Mouse (Mus musculus): ENCODE results near the gene Adtrp. TPM values are rescaled to one million over a fixed set of nuclear protein-coding genes. Genes with fewer than 3 reads are reported as not detected.

Gene Adtrp
- polyA plus RNA-seq, 1 experiment from 2014 or later = 0.61 TPM

DNA sequence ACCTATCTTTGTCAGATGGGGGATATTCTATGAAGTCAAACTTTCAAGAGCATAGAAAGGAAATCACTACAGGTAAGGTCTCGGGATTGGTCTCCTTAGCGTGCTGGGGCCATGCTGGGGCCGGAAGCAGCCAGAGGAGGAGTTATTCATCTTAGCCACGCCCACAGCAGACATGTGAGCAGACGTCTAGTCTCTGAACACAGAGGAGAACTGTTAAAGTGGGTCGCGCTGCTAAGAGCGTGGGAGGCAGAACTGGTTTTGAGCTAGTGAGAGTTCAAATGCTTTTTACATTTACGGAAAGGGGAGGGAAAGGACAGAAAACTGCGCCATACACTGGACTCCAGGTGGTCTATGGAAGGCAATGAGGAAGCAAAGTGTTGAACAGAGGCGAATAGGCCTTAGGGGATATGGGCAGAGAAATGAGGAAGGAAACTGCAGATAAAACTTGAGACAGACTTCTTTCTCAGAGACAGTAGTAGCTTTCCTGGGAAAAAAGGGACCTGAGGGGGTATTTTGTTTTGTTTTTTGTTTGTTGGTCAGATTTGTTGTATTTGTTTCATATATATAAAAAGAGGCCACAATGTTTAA, 22.0 kb downstream of the Adtrp start:
- DNase-seq (ENCODE audit: low spot score) (no peak), ATAC-seq (no peak)
- H3K4me2 ChIP-seq (replicated peaks; ENCODE audit: low read depth, low read length) = no peak overlapping the region
- H3K36me3 ChIP-seq (ENCODE audit: insufficient read depth, low read length) = no peaks in the 10 kb centered on the region
- H3K27ac ChIP-seq (ENCODE audit: low read length) = no peak overlapping the region
- H3K4me1 ChIP-seq (ENCODE audit: insufficient read depth, low read depth, low read length) = no peaks in the 10 kb centered on the region
- H3K9ac ChIP-seq (replicated peaks; ENCODE audit: low read depth) = no peak overlapping the region
- 60% methylated on average over 11 of the region's 11 CpGs for WGBS
- no peaks in the 10 kb centered on the region for H3K9me3 ChIP-seq (ENCODE audit: low read length)
- no peak for TF ChIP-seq EP300 (IDR thresholded peaks at IDR 0.05)
- TF ChIP-seq CTCF (IDR thresholded peaks at IDR 0.05) = no peak
- no peak overlapping the region for H3K4me3 ChIP-seq (ENCODE audit: low read depth, low read length)
- H3K27me3 ChIP-seq (replicated peaks; ENCODE audit: insufficient read depth, low read length) = no peaks in the 10 kb centered on the region

DNA sequence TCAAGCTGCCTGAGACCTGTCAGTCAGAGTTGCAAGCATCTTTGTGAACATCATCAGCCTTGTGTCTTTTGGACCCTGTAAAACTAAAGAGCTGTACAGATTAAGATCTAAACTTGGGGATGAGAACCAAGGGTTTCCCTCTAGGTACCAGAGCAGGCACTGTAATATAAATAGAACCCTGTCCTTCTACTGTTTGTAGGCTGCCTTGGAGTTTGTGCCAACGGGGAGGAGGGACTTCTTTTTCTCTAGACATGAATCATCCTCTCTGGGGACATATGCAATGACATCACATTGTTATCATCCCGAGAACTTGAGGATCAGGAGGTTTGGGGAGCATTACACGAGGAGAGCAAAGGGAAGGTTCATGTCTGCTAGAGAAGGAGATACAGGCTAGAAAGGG, 24.4 kb downstream of the Adtrp start:
- TF ChIP-seq CTCF (IDR thresholded peaks at IDR 0.05) (no peak), EP300 (IDR thresholded peaks at IDR 0.05) (no peak)
- H3K4me2 ChIP-seq (replicated peaks; ENCODE audit: low read depth, low read length) = no peak overlapping the region
- H3K9me3 ChIP-seq (ENCODE audit: low read length) = no peaks in the 10 kb centered on the region
- WGBS = 59% methylated on average over 3 of the region's 3 CpGs
- no peaks in the 10 kb centered on the region for H3K36me3 ChIP-seq (ENCODE audit: insufficient read depth, low read length)
- H3K4me1 ChIP-seq (ENCODE audit: insufficient read depth, low read depth, low read length) = no peaks in the 10 kb centered on the region
- no peak for DNase-seq (ENCODE audit: low spot score)
- no peak for ATAC-seq
- H3K4me3 ChIP-seq (ENCODE audit: low read depth, low read length) = no peak overlapping the region
- no peaks in the 10 kb centered on the region for H3K27me3 ChIP-seq (replicated peaks; ENCODE audit: insufficient read depth, low read length)
- no peak overlapping the region for H3K9ac ChIP-seq (replicated peaks; ENCODE audit: low read depth)
- H3K27ac ChIP-seq (ENCODE audit: low read length) = no peak overlapping the region

DNA sequence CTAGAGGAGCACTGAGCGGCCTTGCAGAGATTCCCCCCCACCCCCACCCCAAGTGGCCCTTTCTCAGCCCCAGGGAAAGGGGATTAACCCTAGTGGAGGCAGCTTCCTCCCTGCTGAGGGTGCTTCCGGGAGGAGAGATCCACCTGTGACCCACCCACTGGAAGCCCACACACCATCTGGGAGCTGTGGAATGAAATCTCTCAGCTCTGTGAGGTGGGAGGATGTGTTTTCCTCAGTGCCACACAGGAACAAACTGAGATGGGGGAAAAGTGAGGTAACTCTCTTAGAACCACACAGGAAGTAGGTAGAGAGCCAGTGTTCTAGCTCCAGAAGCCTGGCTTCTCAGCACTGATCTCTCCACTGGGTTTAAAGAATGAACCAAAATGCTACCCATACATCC, 24.9 kb downstream of the Adtrp start:
- no peaks in the 10 kb centered on the region for H3K36me3 ChIP-seq (ENCODE audit: insufficient read depth, low read length)
- no peak for TF ChIP-seq CTCF (IDR thresholded peaks at IDR 0.05)
- no peaks in the 10 kb centered on the region for H3K4me1 ChIP-seq (ENCODE audit: insufficient read depth, low read depth, low read length)
- H3K4me2 ChIP-seq (replicated peaks; ENCODE audit: low read depth, low read length) = no peak overlapping the region
- ATAC-seq (no peak), DNase-seq (ENCODE audit: low spot score) (no peak)
- 54% methylated on average over 2 of the region's 2 CpGs for WGBS
- H3K4me3 ChIP-seq (ENCODE audit: low read depth, low read length) = no peak overlapping the region
- H3K9ac ChIP-seq (replicated peaks; ENCODE audit: low read depth) = no peak overlapping the region
- no peaks in the 10 kb centered on the region for H3K27me3 ChIP-seq (replicated peaks; ENCODE audit: insufficient read depth, low read length)
- no peaks in the 10 kb centered on the region for H3K9me3 ChIP-seq (ENCODE audit: low read length)
- no peak overlapping the region for H3K27ac ChIP-seq (ENCODE audit: low read length)

DNA sequence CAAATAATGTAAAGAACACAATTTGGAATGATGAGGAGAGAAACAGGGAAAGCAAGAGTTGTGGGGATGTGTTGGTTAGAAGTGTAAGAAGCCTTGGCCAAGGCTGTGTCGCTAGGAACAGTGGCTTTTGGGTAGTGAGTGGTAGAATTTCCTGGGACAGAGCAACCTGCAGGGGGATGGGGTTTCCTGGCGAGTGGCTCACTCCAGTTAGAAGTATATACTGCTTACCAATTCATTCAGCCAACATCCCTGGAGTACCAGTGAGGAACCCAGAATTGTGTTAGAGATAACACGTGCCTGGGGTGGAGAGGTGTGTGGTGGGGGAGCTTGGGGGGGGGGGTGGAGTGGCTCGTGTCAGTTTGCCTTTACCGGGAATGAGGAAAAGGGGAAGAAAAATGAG, 25.4 kb downstream of the Adtrp start:
- Histone ChIP-seq H3K4me1 (ENCODE audit: insufficient read depth, low read depth, low read length) (no peaks in the 10 kb centered on the region), H3K9me3 (ENCODE audit: low read length) (no peaks in the 10 kb centered on the region), H3K27ac (ENCODE audit: low read length) (no peak overlapping the region), H3K4me2 (replicated peaks; ENCODE audit: low read depth, low read length) (no peak overlapping the region), H3K27me3 (replicated peaks; ENCODE audit: insufficient read depth, low read length) (no peaks in the 10 kb centered on the region), H3K36me3 (ENCODE audit: insufficient read depth, low read length) (no peaks in the 10 kb centered on the region), H3K9ac (replicated peaks; ENCODE audit: low read depth) (no peak overlapping the region), H3K4me3 (ENCODE audit: low read depth, low read length) (no peak overlapping the region)
- ATAC-seq = no peak
- 29% methylated on average over 3 of the region's 5 CpGs for WGBS
- no peak for DNase-seq (ENCODE audit: low spot score)
- TF ChIP-seq EP300 (IDR thresholded peaks at IDR 0.05) = no peak
- no peak for TF ChIP-seq CTCF (IDR thresholded peaks at IDR 0.05)

DNA sequence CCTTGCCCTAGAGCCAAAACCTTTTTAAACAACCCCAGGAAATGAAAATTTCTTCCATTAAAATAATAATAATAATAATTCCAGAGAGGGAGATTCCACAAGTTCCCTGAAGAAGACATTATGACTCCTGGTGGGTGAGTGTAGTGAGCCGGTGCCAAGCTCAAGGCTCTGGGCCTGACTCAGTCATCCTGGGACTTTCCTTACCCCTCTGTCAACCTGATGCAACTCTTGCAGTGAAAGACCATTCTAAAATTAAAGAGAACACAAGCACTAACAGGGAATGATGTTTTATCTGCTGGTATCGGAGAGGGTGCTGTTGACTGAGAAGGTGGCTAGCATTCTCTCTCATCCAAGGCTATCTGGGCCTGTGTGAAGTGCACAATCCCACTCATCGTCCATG, 26.5 kb downstream of the Adtrp start:
- 95% methylated on average over 3 of the region's 3 CpGs for WGBS
- no peak overlapping the region for H3K9ac ChIP-seq (replicated peaks; ENCODE audit: low read depth)
- no peaks in the 10 kb centered on the region for H3K4me1 ChIP-seq (ENCODE audit: insufficient read depth, low read depth, low read length)
- H3K4me2 ChIP-seq (replicated peaks; ENCODE audit: low read depth, low read length) = no peak overlapping the region
- ATAC-seq (no peak), DNase-seq (ENCODE audit: low spot score) (no peak)
- H3K27me3 ChIP-seq (replicated peaks; ENCODE audit: insufficient read depth, low read length) = no peaks in the 10 kb centered on the region
- no peaks in the 10 kb centered on the region for H3K9me3 ChIP-seq (ENCODE audit: low read length)
- H3K27ac ChIP-seq (ENCODE audit: low read length) = no peak overlapping the region
- TF ChIP-seq CTCF (IDR thresholded peaks at IDR 0.05) (no peak), EP300 (IDR thresholded peaks at IDR 0.05) (no peak)
- H3K4me3 ChIP-seq (ENCODE audit: low read depth, low read length) = no peak overlapping the region
- no peaks in the 10 kb centered on the region for H3K36me3 ChIP-seq (ENCODE audit: insufficient read depth, low read length)

DNA sequence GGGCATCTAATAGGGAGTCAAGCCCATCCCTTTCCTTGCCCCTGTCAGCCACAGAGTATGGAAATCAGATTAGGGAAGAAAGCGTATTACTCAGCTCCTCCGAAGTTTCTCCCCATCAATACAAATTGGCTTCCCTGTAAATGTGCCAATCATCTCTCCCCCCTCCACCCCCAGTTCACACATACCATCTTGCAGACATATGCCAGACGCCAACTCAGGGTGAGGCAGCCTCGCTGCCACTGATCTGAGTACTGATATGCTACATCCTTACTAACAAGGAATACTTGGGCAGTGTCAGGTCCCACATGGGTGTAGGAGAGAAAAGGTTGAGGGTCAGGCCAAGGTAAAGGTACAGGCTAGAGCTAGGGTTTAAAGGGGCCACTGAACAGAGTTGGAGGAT, 27.6 kb downstream of the Adtrp start:
- Histone ChIP-seq H3K9ac (replicated peaks; ENCODE audit: low read depth) (no peak overlapping the region), H3K27me3 (replicated peaks; ENCODE audit: insufficient read depth, low read length) (no peaks in the 10 kb centered on the region), H3K36me3 (ENCODE audit: insufficient read depth, low read length) (no peaks in the 10 kb centered on the region), H3K4me2 (replicated peaks; ENCODE audit: low read depth, low read length) (no peak overlapping the region), H3K27ac (ENCODE audit: low read length) (no peak overlapping the region), H3K4me3 (ENCODE audit: low read depth, low read length) (no peak overlapping the region), H3K4me1 (ENCODE audit: insufficient read depth, low read depth, low read length) (no peaks in the 10 kb centered on the region), H3K9me3 (ENCODE audit: low read length) (no peaks in the 10 kb centered on the region)
- no peak for TF ChIP-seq EP300 (IDR thresholded peaks at IDR 0.05)
- no peak for TF ChIP-seq CTCF (IDR thresholded peaks at IDR 0.05)
- WGBS = 78% methylated on average over 4 of the region's 4 CpGs
- no peak for ATAC-seq
- DNase-seq (ENCODE audit: low spot score) = no peak

DNA sequence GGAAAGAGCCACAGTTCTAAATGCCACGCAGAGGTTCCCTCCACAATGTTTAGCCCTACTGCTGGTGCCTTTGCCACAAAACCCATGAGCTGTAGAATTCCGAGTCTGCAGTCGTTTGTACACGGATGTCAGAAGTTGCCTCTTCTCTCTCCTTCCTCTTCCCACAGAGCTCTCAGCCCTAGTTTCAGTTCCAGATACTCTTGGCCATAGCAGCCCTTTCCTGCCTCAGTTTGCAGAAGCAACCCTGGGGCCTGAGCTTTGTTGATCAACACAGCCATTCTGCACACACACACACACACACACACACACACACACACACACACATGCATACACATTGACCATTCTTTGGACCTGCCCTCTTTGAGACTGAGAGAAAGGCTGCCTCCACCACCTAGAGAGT, 28.0 kb downstream of the Adtrp start:
- TF ChIP-seq EP300 (IDR thresholded peaks at IDR 0.05) (no peak), CTCF (IDR thresholded peaks at IDR 0.05) (no peak)
- H3K9me3 ChIP-seq (ENCODE audit: low read length) = no peaks in the 10 kb centered on the region
- no peak for ATAC-seq
- H3K27ac ChIP-seq (ENCODE audit: low read length) = no peak overlapping the region
- H3K4me1 ChIP-seq (ENCODE audit: insufficient read depth, low read depth, low read length) = no peaks in the 10 kb centered on the region
- 96% methylated on average over 4 of the region's 4 CpGs for WGBS
- DNase-seq (ENCODE audit: low spot score) = no peak
- H3K36me3 ChIP-seq (ENCODE audit: insufficient read depth, low read length) = no peaks in the 10 kb centered on the region
- H3K9ac ChIP-seq (replicated peaks; ENCODE audit: low read depth) = no peak overlapping the region
- no peak overlapping the region for H3K4me3 ChIP-seq (ENCODE audit: low read depth, low read length)
- no peaks in the 10 kb centered on the region for H3K27me3 ChIP-seq (replicated peaks; ENCODE audit: insufficient read depth, low read length)
- no peak overlapping the region for H3K4me2 ChIP-seq (replicated peaks; ENCODE audit: low read depth, low read length)

All from lung, postnatal 0 days (tissue).